Mouse (Mus musculus) thymus, adult 18-20 months (tissue): Measurements from ENCODE around the gene Cog7.
A peak's percentile ranks its signal among the peaks of the same experiment; 100 is the strongest.

ENCODE experiments used
- DNase-seq, 2 experiments: peaks; one replicate each; pipeline ENCODE4 v3.0.0; 2022; ENCODE audit warnings: mixed read lengths in 2 of 2

The Cog7 gene

DNA sequence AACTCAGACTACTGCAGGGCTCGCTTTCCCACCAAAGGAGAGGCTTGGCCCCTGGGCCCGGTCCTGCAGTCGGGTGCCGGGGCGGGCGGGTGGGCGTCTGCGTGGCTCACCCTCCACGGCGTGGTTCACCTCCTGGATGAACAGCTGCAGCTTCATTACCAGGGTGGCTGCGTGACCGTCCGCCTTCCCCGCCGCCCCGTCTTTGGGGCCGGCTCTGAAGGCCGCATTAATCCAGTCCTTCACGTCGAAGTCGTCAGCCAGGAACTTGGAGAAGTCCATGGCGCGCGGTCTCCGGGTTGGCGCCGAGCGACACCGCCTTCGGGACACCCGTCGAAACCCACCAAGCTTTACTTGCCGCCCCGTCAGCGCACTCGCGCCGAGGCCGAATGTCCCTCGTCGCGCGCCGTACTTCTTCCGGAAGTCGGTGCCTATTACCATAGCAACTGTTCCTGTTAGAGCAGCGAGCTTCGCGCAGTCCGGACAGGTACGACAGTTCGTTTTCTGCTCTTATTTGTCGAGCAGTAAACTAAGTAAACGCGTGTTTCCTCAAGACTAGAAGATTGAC, at the start of gene Cog7:
Gene Cog7 (minus strand): TSS at position 405 of the 565 bp plus-strand sequence.
- DNase-seq: peak; percentile 82 to 89

DNA sequence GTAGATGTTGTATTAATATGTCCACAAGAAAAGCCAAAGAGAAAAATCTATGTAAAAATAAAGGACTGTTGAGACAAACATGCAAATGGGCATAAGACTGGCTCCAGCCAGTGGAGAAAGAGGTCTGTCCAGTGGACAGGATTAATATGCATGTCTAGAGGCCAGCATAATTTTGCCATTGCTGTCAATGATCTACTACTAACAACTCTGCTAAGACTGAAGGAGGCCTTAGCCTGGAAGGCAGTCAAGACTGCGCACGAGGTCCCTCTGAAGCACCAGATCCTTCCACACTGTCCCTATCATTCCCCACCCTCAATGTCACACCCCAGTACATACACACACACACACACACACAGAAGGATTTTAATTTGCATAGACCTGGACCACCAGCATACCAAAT, 40.6 kb upstream of the Cog7 start:
- DNase-seq: no peak

DNA sequence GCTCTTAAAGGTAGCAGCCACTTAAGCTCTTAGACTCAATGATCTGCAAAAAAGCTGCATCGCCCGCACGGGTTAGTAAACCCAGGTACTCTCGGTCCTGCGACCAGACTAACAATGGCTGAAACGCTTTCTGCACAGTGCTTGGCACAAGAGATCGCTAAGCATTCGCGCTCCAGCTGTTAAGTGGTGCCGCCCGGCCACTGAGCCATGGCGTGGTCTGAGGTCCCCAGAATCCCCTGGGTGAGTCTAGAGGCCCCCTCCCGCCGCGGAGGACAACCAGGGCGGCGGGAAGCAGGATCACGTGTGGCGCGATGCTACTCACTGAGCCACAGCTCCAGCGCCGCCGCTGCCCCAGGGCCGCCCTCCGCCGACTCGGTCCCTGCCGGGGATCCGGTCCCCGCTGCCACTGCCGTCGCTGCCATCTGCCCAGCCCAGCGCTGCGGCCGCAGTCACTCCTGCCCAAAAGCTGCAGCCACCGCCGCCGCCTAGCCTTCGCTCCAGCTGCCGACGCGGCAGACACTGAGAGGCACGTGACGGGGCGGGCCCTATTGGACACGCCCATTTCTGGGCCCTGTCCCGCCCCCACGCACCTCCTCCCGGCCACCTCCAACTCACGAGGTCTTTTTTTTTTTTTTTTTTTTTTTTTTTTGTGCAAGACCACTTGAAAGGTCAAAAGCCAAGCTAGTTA, 39.3 kb upstream of the Cog7 start, which contains the start of gene Gga2:
Gene Gga2 (minus strand): TSS at position 556 of the 688 bp plus-strand sequence.
- peak; percentile 72 to 75 for DNase-seq

DNA sequence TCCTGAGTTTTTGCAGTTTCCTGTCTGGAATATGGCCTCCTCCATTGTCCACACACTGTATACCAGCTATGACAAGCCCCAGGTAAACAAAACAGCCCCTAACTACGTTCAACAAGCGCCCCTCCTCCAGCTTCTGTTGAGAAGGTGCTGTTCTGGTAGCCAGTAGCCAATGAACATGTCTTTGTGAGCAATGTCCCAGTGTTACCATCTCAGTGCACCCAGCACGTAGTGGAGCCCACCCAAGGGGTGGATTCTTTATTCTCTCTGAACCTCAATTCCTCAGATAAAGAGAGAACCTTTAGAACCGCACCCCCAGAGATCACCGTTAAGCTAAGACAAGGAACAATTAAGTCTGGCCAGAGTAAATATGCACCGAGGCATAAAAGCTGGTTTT, 38.8 kb upstream of the Cog7 start:
- DNase-seq: no peak

DNA sequence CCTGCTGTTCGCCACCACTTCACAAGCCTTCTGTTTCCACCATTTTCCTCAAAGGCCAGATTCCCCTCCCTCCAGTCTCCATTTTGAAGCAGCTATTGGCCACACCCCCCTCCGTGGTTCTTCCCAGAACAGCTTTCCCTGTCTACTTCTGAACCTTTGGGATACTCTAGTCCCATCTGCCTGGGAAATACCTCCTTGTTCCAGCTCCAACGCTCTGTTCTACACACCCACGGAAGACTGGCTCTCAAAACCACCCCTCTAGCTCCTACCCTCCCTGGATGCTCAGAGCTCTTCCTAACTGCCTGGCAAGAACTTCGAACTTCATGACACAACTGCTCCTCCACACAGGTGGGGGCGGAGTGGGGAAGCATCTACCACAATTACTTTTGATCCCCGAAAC, 37.5 kb upstream of the Cog7 start:
- DNase-seq: no peak

DNA sequence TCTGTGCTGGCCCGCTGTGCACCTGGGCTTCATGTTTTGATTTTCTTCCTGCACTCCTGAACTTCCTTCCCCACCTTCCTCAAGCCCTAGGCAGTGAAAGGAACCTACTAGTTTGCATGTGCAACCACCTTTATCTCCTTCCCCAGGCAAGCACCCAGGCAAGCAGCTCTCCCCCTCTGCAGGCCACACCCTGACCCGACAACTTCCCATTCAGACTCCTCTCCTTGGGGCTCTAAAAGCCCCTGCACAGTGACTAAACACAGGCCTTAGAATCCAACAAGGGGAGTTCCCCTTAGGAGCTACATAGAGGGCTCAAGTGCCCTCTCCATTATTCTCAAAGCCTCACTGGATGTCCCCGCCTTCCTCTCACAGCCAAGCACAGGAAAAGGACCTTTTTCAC, 36.7 kb upstream of the Cog7 start:
- peak in 1 of 2 experiments; percentile 20 for DNase-seq

DNA sequence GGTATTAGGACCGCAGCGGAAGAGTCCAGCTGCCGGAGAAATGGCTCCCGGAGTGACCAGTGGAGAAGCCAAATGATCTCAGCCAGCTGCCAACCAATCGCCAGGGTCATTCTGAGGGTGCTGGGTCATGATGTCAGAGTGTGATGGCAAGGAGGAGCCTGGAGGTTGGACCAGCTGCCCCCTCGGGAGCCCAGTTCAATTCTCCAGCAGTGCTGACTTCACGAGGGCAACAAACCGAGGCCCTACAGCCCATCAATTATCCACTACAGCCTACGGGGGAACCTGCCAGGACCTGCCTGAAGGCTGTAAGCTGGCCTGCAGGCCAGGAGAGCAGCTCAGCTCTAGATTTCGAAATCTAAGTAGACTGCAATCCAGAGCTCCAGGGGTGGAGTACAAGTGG, 34.2 kb upstream of the Cog7 start:
- DNase-seq: no peak

DNA sequence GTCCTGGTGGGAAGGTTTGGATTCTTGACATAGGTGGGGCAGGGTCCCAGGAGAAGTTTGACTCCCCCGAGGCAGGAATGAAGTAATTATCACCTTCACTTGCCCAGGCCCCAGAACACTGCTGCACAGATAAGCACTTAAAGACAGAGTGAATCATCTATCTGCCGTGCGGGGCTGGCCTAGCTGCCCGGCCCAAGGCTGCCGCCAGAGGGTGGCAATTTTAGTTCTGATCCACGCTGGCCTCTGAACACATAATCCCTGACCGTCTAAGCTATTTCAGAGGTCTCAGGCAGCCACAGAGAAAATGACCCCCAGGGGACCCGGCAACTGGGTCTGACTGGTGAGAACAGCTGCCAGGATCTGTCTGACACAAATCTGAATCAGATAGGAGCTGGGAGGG, 33.6 kb upstream of the Cog7 start:
- DNase-seq: no peak

DNA sequence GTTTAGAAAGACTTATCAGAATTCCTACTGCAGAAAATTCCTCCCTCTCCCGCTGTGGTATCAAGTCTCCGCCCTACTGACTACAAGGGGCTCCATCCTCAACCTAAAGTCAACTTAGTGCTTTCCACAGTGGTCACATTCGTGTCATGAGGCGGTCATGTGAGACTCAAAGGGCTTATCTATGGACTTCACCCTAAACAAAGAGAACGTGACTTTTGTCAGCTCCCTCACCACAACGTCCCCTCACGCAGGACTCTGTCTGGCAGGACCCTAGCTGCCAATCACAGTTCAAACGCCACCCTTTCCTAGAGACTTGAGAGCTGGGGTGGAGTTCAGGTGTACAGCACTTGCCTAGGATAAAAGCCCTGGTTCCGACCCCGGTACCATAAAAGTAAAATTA, 31.4 kb upstream of the Cog7 start:
- no peak for DNase-seq

DNA sequence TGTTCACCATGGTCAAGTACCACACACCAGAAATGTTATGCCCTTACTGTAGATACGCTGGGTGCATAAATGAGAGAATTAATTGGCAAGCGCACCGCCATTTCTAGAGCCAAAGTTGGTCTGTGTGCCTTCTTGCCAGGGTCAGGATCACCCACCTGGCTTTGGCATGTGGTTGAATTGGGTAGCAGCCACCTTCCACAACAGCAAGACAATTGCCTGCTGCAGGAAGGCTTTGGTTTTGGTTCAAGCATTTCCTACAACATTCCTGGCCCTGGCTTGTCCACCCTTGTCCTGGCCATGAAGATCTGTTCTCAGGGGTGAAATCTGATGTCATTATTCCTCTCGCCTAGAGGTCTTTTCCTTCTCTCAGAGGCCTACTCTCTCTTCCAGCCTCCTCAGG, 30.9 kb upstream of the Cog7 start:
- no peak for DNase-seq

DNA sequence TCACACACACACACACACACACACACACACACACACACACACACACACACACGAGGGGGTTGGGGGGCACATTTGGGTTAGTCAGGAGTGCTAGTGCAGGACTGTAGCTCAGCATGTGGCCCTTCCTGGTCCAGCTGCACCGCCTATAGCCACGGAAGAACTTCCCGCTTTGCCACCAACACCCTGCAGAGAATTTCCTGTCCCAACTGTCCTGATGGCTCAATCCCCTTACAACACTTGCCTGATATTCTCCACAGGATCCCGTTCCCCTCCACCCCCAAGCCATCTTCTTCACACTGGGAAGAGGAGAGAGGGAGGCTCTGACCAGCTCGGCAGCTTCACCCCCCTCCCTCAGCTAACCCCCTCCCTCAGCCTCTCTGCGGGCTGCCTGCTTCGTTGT, 18.9 kb upstream of the Cog7 start:
- no peak for DNase-seq

DNA sequence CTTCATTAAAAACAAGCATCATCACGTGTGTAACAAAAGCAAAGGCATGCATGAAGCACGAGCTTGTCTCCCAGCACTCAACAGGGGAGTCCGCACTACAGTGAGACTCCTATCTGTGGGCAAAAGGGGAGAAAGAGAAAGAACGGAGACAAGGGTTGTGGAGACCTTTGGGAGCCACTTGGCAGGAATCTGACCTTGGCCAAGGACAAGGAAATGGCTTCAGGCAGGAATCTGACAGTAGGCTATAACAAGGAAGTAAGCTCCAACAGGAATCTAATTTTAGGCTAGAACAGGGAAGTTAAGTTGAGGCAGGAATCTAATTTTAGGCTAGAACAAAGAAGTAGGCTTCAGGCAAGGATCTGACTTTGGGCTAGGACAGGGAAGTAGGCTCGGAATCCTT, 14.4 kb upstream of the Cog7 start:
- DNase-seq: no peak

DNA sequence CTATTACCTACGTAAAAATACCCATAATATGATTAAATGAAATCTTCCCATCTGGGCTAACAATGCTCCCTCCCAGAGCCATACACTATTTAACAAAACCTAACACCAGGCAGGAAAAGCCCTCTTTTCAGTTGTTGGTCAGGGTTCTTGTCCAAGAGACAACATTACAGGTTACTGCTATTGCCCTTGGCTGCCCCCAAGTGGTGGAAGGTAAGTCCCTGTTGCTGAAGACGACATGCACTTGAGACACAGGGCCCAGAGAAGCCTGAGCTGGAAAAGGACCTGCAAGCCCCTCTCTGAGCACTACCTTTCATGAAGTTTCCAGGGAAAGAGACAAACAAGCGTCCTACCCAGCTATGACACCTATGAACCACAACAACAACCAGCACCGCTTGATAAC, 6.5 kb downstream of the Cog7 start:
- DNase-seq: peak in 1 of 2 experiments; percentile 14

DNA sequence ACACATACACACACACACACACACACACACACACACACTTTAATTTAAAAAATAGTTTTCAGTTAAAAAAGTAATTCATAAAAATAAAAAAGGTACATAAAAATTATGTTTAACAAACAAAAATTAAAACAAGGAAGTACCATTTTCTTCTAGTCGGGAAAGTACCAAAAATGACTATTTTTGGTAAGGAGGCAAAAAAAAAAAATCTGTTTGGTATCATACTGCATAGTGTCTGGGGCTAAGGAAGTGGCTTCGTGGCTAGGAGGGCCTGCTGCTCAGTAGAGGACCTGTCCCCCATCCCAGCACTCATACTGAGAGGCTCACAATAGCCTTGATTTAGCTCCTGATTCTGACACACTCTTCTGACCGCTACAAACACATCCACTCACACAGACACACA, 9.8 kb downstream of the Cog7 start:
- no peak for DNase-seq

DNA sequence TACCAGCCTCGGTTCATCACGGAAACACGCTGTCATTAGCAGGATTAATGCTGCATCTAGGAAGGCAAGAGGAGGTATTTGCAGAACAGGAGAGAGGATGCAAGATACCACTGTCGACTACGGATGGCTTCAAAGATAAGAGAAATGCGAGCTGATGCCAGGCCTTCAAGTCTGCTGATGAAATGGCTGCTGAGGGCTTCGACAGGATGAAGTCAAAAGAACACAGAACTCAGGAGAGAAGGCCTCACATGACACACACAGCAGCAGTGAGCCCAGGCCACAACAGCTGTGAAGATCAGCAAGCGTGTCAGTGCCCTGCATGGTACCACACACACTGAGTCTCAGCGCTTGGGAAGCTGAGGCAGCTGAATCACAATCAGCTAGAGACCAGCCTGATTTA, 11.3 kb downstream of the Cog7 start:
- no peak for DNase-seq

DNA sequence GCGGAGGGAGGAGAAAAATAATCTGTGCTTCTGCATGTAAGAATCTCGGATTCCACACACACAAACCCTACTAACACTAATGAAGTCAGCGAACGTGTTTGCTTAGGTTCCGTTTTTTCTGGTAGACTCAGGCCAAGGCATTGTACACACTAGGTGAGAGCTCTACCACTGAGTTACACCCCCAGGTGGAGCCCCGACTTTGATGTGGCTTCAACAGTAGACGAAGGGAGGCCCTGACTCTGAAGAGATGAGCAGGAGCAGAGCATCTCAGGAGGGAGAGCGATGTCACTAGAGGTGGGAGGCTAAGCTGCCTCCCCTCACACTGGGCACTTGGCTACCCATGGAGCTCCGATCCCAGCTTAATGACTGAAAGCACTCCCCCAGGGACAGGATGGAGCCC, 12.7 kb downstream of the Cog7 start:
- DNase-seq: peak in 1 of 2 experiments; percentile 6

DNA sequence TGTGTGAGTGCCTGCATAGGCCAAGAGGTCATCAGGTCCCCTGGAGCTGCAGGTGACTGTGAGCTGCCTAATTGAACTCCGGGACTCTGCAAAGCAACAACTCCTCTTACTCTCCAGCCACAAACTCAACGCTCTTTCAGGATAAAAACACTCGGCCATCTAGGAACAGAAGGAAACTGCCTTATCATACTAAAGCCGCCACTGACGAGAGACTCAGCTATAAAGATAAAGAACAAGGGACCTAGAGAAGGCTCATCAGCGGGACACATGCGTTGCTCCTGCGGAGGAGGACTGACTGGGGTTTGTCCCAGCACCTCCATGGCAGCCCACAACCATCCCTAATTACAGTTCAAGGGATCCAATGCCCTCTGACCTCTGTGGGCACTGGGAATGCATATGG, 13.3 kb downstream of the Cog7 start:
- no peak for DNase-seq

DNA sequence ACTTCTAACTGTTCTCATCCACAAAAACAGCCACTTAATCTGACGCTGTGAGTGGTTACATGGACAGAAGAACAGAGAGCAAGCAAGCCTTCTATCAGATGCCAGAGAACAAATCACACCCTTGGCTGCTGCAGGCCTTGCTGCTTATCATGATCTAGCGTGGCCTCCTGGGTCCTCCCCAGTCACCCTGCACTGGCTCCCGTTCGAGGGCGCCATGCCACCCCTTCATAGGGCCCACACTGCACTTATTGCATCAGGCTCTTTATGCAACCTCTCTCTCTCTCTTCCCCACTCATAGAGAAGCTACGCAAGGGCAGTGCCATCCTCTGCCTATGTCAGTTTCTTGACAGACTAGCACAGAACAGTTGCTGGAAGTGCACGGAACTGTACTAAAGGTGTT, 15.3 kb downstream of the Cog7 start:
- DNase-seq: no peak

DNA sequence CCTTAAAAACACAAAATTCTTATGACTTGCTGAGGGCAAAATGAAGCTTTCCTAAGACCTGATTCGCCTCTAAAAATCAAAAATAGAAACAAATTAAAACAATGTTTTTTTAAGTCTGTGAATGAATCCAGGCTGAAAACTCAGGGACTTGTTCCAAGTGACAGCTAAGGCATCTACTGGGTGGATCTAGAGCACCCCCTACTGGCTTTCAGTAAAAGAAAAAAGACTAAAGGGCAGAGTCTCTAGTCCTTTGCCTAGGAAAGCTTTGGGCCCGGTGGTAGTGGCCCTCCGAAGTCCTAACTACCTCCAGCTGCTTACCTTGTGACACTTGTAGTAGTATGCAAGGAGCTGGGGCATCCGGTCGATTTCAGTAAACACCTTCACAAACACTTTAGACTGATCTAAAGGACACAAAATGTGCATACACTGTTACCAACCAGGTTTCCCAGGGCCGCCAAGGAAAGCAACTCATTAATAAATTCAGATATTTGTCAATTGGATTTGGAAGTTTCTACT, 17.6 kb downstream of the Cog7 start:
- DNase-seq: no peak

DNA sequence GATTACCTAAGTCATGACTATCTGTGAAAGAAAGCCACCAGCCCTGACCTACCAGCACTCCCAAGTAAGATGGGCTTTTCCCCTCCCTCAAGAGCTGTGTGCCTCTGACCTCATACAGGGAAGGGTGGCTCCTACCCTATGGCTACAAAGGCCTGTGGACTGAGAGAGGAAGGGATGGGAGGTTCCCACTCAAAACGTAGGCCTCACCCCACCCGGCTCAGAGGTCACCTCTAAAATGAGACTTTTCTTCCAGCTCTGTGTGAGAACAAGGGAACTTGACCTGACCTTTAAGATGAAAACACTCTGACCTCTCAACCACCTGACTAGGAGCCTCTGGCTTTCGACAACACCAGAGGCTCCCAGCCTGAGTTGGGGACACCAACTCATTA, 18.9 kb downstream of the Cog7 start:
- DNase-seq: no peak

DNA sequence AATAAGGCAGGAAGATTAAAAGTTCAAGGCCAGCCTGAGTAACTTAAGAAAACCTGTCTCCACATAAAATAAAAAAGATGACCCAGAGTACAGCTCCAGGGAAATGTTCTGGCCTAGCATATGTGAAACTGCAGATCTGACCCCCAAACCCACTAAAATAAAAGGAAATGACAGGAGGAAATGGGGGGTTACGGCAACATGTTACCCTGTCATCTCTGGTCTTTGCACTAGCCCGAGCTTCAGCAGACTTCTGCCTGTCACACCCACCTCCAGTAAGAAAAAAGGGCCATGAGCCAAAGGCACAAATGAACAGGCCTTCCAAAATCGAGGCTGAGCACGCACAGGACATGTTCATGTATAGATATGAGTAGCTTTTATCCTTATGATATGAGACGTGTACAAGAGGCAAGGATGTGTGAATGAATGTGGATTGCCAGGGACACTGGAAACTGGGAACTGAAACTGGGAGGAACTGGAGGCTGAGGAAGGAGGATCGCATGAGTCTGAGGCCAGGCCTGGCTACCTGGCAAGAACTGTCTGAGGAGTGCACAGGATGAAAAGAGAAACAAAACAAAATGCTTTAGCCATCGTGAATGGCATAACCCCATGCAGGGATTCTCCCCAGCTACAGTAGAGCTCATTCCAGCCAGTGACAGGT, 19.5 kb downstream of the Cog7 start:
- no peak for DNase-seq

DNA sequence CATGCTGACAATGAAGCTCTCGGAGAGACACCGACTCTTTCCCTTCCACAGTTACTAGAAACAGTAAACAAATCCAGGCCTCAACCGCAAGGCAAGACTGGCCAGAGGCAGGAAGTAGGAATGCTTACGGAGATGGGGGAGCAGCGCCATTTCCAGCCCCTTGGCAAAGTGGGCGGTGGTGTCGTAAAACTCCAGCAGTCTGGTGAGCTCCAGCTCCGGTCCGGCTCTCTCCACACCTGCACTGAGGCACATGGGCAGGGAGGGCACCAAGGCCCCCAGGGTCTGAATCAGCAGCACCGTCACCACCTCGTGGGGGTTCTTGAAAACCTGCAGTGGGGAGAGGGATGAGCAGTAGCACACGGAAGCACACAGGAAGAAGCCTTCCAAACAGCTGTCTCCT, 25.7 kb downstream of the Cog7 start:
- DNase-seq: no peak

DNA sequence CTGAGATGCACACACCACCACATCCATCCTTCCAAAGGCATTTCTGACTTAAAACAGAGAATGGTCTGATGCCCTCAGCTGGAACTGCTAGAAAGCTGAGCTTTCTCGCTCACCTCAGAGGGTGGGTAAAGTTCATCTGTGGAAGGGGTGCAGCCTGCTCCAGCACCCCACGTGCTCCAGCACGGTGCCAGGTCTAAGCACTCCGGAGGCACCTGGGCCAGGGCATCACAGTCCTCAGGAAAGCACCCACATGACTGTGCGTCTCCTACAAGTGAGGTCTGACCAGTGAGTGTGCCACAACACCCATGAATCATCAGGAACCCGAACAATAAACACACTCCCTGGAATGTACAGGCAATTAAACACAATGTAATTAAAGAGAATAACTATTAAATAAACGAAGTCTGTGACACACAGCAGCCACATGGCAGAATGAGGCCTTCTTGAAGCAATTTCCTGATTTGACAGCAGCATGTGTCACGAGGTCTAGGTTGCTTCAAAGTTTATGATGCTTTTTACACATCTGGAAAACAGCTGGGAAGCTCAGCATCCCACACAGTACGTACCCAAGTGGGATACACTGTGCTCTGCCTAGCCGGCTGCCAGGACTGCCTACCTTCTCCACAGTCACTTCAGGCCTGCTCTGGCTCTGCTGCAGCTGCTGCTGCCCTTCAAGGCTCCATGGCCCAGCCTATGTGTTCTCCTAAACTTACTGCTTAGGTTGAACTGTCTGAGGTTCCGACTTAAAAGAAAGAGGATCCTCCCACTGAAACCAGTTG, 26.4 kb downstream of the Cog7 start:
- no peak for DNase-seq

DNA sequence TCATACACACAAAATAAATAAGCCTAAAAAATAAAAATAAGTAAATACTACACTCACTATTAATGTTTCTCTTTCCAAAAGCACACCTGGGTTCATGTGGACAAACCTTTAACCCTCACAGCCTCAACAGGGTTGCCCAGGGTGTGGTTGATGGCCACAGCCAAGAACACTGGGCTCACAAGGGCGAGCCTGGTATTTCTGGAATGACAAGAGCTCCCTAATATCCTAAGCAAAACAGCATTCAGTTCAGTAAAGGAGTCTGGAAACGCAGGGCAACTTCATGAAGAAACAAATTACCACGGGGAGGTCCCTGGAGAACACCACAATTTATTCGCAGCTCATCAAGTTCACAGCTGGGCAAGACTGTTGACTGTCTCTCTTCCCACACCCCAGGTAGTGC, 34.0 kb downstream of the Cog7 start:
- DNase-seq: no peak
